Mouse (Mus musculus) ovary, adult 18-20 months (tissue): ENCODE measurements around the gene Rhox2b.
"Not testable (repeated sequence)": the region's sequence is repeated elsewhere in the genome, so short reads cannot be mapped to it uniquely, and the experiment has no call there.

Experiments used
- DNase-seq: peaks from one replicate; pipeline ENCODE4 v3.0.0; 2022; ENCODE audit warnings: low spot score, mixed read lengths

The Rhox2b gene

DNA sequence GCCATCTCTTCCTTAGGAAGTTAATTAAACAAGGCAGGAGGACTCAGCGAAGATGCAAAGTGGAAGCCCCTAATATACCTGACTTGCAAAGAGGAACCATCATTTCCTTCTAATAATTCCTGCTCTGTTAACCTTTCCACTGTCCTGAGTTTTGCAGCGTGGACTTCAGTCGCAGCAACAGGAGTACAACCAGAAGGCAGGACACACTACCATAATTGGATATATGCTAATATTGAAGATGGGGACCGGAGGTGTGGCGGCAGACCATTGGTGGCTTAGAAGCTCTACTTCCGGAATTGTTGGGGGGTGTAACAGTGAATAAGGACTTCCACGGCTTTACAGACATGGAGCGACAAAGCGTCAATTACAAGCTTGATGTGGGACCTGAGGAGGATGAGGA is at the start of gene Rhox2b:
Rhox2b (plus strand) TSS at position 301 of the 400 bp plus-strand sequence.
- not testable (repeated sequence) for DNase-seq

GRCm38 (mm10) chrX:37379728-37380127 is 32.1 kb upstream of the Rhox2b start, which contains the start of gene Rhox3a2:
Gene Rhox3a2, plus strand, starts transcription at chrX:37380028.
- DNase-seq: not testable (repeated sequence)

DNA sequence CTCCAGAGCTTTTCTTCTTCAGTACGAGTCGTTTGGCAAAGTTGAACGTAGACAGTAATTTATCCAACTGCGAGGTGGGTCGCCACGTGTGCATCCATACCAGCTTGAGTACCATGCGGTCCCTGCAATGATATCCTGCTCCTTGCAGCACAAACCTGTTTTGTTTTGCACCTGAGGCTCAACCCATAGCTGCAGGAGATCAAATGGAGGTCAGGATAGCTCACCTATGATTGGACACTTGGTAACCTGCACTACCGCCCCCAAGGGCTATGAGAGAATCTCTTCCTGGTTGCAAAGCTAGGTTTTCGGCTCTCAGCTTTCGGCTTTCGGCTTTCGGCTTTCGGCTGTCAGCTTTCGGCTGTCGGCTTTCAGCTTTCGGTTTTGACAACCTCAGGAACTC is 21.3 kb upstream of the Rhox2b start, which contains the start of gene Rhox4a2:
Rhox4a2 (plus strand) TSS at position 301 of the 400 bp plus-strand sequence.
- DNase-seq: not testable (repeated sequence)

GRCm38 (mm10) chrX:37432194-37432593 is 20.3 kb downstream of the Rhox2b start, which contains the start of gene Rhox4b:
Gene Rhox4b, plus strand, starts transcription at chrX:37432494.
- not testable (repeated sequence) for DNase-seq

DNA sequence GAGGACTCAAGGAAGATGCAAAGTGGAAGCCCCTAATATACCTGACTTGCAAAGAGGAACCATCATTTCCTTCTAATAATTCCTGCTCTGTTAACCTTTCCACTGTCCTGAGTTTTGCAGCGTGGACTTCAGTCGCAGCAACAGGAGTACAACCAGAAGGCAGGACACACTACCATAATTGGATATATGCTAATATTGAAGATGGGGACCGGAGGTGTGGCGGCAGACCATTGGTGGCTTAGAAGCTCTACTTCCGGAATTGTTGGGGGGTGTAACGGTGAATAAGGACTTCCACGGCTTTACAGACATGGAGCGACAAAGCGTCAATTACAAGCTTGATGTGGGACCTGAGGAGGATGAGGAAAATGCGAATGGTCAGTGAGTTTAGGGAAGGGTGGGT is 41.5 kb downstream of the Rhox2b start, which contains the start of gene Rhox2c:
Rhox2c (plus strand) TSS at position 301 of the 400 bp plus-strand sequence.
- DNase-seq: not testable (repeated sequence)

GRCm38 (mm10) chrX:37458285-37458684 is 46.4 kb downstream of the Rhox2b start, which contains the start of gene Rhox3c:
Gene Rhox3c, plus strand, starts transcription at chrX:37458585.
- not testable (repeated sequence) for DNase-seq
